Mouse (Mus musculus) hindbrain, embryonic 14.5 days (tissue): Measurements from ENCODE around the gene Dock4. TPM values are rescaled to one million over a fixed set of nuclear protein-coding genes. Genes with fewer than 3 reads are reported as not detected.
A peak's percentile ranks its signal among the peaks of the same experiment; 100 is the strongest.

Experiments
- ATAC-seq: fragments of 200-750 bp; cut with Nextera tagmentation; 2 replicates; pipeline ENCODE4 v1.8.0; 2017; ENCODE audit warnings: moderate number of reproducible peaks, mild to moderate bottlenecking, moderate TSS enrichment, moderate library complexity; ENCODE audit not compliant: low FRiP score
- DNase-seq: peaks from one replicate; pipeline ENCODE4 v3.0.0-alpha.2; 2015; ENCODE audit warnings: low spot score
- H3K27ac ChIP-seq: fragments of 300-500 bp; sonication (generic); 2 replicates; pipeline ENCODE4 v1.5.1; 2014; ENCODE audit warnings: mild to moderate bottlenecking, moderate library complexity
- H3K27me3 ChIP-seq: fragments of 300-500 bp; sonication (generic); 2 replicates; pipeline ENCODE4 v1.6.1; 2014; ENCODE audit warnings: mild to moderate bottlenecking, low read length, mixed read lengths; ENCODE audit not compliant: control insufficient read depth, insufficient read depth
- H3K36me3 ChIP-seq: fragments of 300-500 bp; sonication (generic); replicated peaks from 2 replicates; pipeline ENCODE4 v1.6.1; 2014; ENCODE audit not compliant: control insufficient read depth, insufficient read depth
- H3K4me1 ChIP-seq: fragments of 300-500 bp; sonication (generic); replicated peaks from 2 replicates; pipeline ENCODE4 v1.6.1; 2014; ENCODE audit warnings: antibody characterized with exemption, low read length, mixed read lengths; ENCODE audit not compliant: control insufficient read depth, insufficient read depth
- H3K4me2 ChIP-seq: fragments of 300-500 bp; sonication (generic); replicated peaks from 2 replicates; pipeline ENCODE4 v1.6.1; 2014; ENCODE audit warnings: mild to moderate bottlenecking, moderate library complexity
- H3K4me3 ChIP-seq: fragments of 300-500 bp; sonication (generic); replicated peaks from 2 replicates; pipeline ENCODE4 v1.5.1; 2014; ENCODE audit warnings: mild to moderate bottlenecking, low read length
- H3K9ac ChIP-seq: fragments of 300-500 bp; sonication (generic); 2 replicates; pipeline ENCODE4 v1.6.1; 2014
- H3K9me3 ChIP-seq: fragments of 300-500 bp; sonication (generic); 2 replicates; pipeline ENCODE4 v1.6.1; 2016; ENCODE audit warnings: low read length; ENCODE audit not compliant: control insufficient read depth
- WGBS: fragments of 180-500 bp; shearing (Covaris S2); extraction: QIAGEN DNeasy Blood & Tissue Kit; methylation state at CpG from one replicate; pipeline ENCODE4 v1.1.7; 2014; 5-methylcytosine and 5-hydroxymethylcytosine counted together
- polyA plus RNA-seq: library from polyadenylated mRNA; unstranded; fragments of >200 nt; fragmentation: Nextera tagmentation; extraction: Ambion mirVana; gene quantifications from 2 replicates; pipeline ENCODE4 v1.2.1, GENCODE M21; 2014

The Dock4 gene
- polyA plus RNA-seq, 1 experiment from 2014 or later = 34.1 TPM

DNA sequence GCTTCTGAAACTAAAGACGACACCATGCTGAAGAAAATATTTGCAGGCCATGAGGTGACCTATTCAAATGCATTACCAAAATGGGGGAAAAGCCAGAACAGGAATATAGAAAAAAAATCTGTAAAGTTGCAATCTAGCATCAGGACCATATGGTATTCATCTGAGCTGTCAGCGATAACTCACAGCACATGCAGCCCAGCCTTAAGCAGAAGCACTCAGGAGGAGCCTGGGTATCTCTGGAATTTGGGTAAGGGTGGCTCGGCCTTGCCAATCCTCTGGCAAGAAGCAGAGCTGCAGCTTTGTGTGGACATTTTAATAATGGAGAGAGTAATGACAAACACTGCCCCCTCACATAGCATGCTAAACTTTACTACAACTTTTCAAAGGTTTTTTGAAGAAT is 15.8 kb upstream of the Dock4 start:
- no peak overlapping the region for H3K4me3 ChIP-seq
- no peaks in the 10 kb centered on the region for H3K36me3 ChIP-seq
- no peak for ATAC-seq
- no peaks in the 10 kb centered on the region for H3K27me3 ChIP-seq
- no peak overlapping the region for H3K9ac ChIP-seq
- no peak overlapping the region for H3K4me2 ChIP-seq
- H3K4me1 ChIP-seq = no peaks in the 10 kb centered on the region
- DNase-seq = no peak
- 71% methylated on average over 3 of the region's 3 CpGs for WGBS
- no peak overlapping the region for H3K27ac ChIP-seq
- H3K9me3 ChIP-seq = 0 out of 2 replicates have a peak, but pooled peaks cover under 1% of the 10 kb centered on the region

GRCm38 (mm10) chr12:40431075-40431474 is 14.7 kb upstream of the Dock4 start:
- no peak overlapping the region for H3K4me2 ChIP-seq
- no peaks in the 10 kb centered on the region for H3K27me3 ChIP-seq
- no peak overlapping the region for H3K4me3 ChIP-seq
- 43% methylated on average over 5 of the region's 5 CpGs for WGBS
- ATAC-seq (no peak), DNase-seq (no peak)
- no peak overlapping the region for H3K9ac ChIP-seq
- no peak overlapping the region for H3K27ac ChIP-seq
- H3K4me1 ChIP-seq = no peaks in the 10 kb centered on the region
- H3K36me3 ChIP-seq = no peaks in the 10 kb centered on the region
- H3K9me3 ChIP-seq = no peaks in the 10 kb centered on the region

GRCm38 (mm10) chr12:40434101-40434500 is 11.7 kb upstream of the Dock4 start:
- Histone ChIP-seq H3K4me3 (no peak overlapping the region), H3K9me3 (no peaks in the 10 kb centered on the region), H3K36me3 (no peaks in the 10 kb centered on the region), H3K4me2 (no peak overlapping the region), H3K4me1 (peaks cover 6% of the 10 kb centered on the region; the same call in 1 of the 2 replicates), H3K9ac (no peak overlapping the region), H3K27me3 (no peaks in the 10 kb centered on the region), H3K27ac (no peak overlapping the region)
- WGBS = 63% methylated on average over 3 of the region's 3 CpGs
- ATAC-seq (no peak), DNase-seq (no peak)

GRCm38 (mm10) chr12:40438049-40438448 is 7.7 kb upstream of the Dock4 start:
- 12% methylated on average over 2 of the region's 2 CpGs for WGBS
- Histone ChIP-seq H3K27me3 (no peaks in the 10 kb centered on the region), H3K4me3 (no peak overlapping the region), H3K4me2 (no peak overlapping the region), H3K4me1 (peaks cover 6% of the 10 kb centered on the region; the same call in 1 of the 2 replicates), H3K27ac (no peak overlapping the region), H3K36me3 (no peaks in the 10 kb centered on the region), H3K9ac (no peak overlapping the region), H3K9me3 (no peaks in the 10 kb centered on the region)
- no peak for DNase-seq
- ATAC-seq = no peak; the same call in 1 of the 2 replicates

GRCm38 (mm10) chr12:40445206-40445605 is 546 bp upstream of the Dock4 start:
- ATAC-seq (peak; percentile 0; the same call in 1 of the 2 replicates), DNase-seq (peak; percentile 51)
- Histone ChIP-seq H3K4me3 (peak overlapping the region; percentile 91), H3K4me1 (peaks cover 26% of the 10 kb centered on the region), H3K36me3 (no peaks in the 10 kb centered on the region), H3K9me3 (no peaks in the 10 kb centered on the region), H3K27ac (no peak overlapping the region), H3K27me3 (no peaks in the 10 kb centered on the region), H3K4me2 (peak overlapping the region; percentile 55), H3K9ac (peak overlapping the region; percentile 63)
- WGBS = 1% methylated on average over 16 of the region's 16 CpGs

DNA sequence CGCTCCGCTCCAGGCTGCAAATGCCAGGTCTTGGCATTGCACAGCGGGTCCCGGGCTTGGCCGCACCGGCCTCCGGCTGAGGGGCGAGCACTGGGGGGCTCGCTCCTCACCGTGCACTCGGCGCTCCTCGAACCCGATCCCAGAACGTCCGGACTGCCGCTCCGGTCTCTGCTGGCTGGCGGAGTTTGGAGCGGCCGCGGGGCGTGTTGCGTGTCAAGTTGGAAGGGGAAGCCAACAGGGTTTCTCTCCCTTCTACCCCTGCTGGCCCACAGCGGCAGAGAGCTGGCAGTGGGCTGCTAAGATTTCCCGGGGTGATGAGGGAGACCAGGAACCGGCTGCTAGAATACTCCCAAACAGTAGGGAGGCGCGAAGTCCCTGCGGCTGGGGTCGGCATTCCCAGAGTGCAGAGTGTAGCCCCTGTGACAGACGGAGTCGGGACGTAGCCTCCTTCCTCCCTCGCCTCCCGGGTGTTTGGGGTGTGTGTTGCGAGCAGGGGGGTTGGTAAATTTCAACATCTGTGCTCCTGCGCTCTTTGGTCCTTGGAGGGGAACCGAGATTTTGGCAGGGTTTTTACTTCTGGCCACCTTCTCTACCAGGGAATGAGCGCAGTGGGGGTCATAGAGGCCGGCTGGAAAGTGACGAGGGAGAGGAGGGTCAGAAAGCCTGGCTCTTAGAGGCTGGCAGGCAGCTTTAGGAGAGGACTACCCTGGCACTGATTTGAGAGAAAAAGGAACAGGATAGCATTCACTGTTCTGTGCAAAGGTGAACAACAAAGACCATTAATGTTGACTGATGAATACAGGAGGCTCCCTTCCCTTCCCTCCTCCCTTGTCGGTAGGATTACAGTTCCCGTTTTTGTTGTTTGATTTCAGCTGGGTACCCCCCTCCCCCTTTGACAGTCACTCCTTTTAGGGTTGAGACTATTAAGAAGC is 964 bp downstream of the Dock4 start:
- WGBS = under 1% methylated on average over 44 of the region's 44 CpGs
- Histone ChIP-seq H3K36me3 (no peaks in the 10 kb centered on the region), H3K4me1 (peaks cover 28% of the 10 kb centered on the region), H3K27me3 (no peaks in the 10 kb centered on the region), H3K4me3 (peak overlapping the region; percentile 91), H3K9ac (peak overlapping the region; percentile 88), H3K4me2 (peak overlapping the region; percentile 73), H3K9me3 (no peaks in the 10 kb centered on the region), H3K27ac (peak overlapping the region; percentile 95)
- DNase-seq (peak; percentile 60), ATAC-seq (peak; percentile 2; the same call in 1 of the 2 replicates)

GRCm38 (mm10) chr12:40447561-40448355 is 2.0 kb downstream of the Dock4 start:
- Histone ChIP-seq H3K36me3 (no peaks in the 10 kb centered on the region), H3K4me2 (peak overlapping the region; percentile 73), H3K9me3 (no peaks in the 10 kb centered on the region), H3K27ac (peak overlapping the region; percentile 95), H3K4me3 (peak overlapping the region; percentile 91), H3K4me1 (peaks cover 28% of the 10 kb centered on the region), H3K27me3 (no peaks in the 10 kb centered on the region), H3K9ac (peak overlapping the region; percentile 88)
- DNase-seq (peak; percentile 52), ATAC-seq (no peak)
- 11% methylated on average over 10 of the region's 10 CpGs for WGBS

- Histone ChIP-seq H3K36me3 (no peaks in the 10 kb centered on the region), H3K9me3 (no peaks in the 10 kb centered on the region; the same call in 1 of the 2 replicates), H3K27ac (no peak overlapping the region), H3K27me3 (no peaks in the 10 kb centered on the region), H3K9ac (no peak overlapping the region), H3K4me3 (no peak overlapping the region), H3K4me2 (peak overlapping the region; percentile 13), H3K4me1 (peaks cover 28% of the 10 kb centered on the region)
- ATAC-seq = no peak
- 76% methylated on average over 9 of the region's 9 CpGs for whole genome bisulfite sequencing
- no peak for DNase-seq
These were observed 3.5 kb downstream of the Dock4 start for GRCm38 (mm10) chr12:40449119-40449795.
